Mouse (Mus musculus) megakaryocyte, adult 5-6 weeks (primary cell): ENCODE measurements around the gene Rps18. TPM values are rescaled to one million over a fixed set of nuclear protein-coding genes. Genes with fewer than 3 reads are reported as not detected.
"Not testable (repeated sequence)": the region's sequence is repeated elsewhere in the genome, so short reads cannot be mapped to it uniquely, and the experiment has no call there.

Experiments
- ATAC-seq: 2 replicates; pipeline ENCODE4 v1.8.0; 2016; ENCODE audit warnings: mild to moderate bottlenecking, inconsistent platforms; ENCODE audit not compliant: poor library complexity, severe bottlenecking
- total RNA-seq, 2 experiments: library from RNA; stranded (forward) in 1 of 2; stranded (reverse) in 1 of 2; fragments of 153-499, 151-499 nt in 1 of 2; fragments of 221-1000, 200-1000 nt in 1 of 2; gene quantifications; 2 replicates each; pipeline versions ENCODE4 v1.2.3 to v1.2.4; 2015 to 2017

The Rps18 gene
- total RNA-seq, 2 experiments from 2014 or later, result 801 to 2,016 TPM

- ATAC-seq, result no peak
These were observed 13.6 kb upstream of the Rps18 start for GRCm38 (mm10) chr17:33969394-33969793.

GRCm38 (mm10) chr17:33968927-33969326 lies 13.1 kb upstream of the Rps18 start:
- ATAC-seq, result peak; percentile 23; the same call in 1 of the 2 replicates

GRCm38 (mm10) chr17:33968489-33968888 lies 12.7 kb upstream of the Rps18 start:
- peak; percentile 99 for ATAC-seq

GRCm38 (mm10) chr17:33965846-33966550 lies 10.2 kb upstream of the Rps18 start:
- no peak for ATAC-seq

- ATAC-seq, result no peak
These were observed 9.5 kb upstream of the Rps18 start for GRCm38 (mm10) chr17:33965082-33965845.

- ATAC-seq, result no peak
These were observed 7.1 kb upstream of the Rps18 start for GRCm38 (mm10) chr17:33962876-33963275.

GRCm38 (mm10) chr17:33959948-33960347 lies 4.1 kb upstream of the Rps18 start:
- ATAC-seq, result no peak

GRCm38 (mm10) chr17:33959135-33959534 lies 3.3 kb upstream of the Rps18 start:
- ATAC-seq, result no peak

GRCm38 (mm10) chr17:33958451-33958850 lies 2.6 kb upstream of the Rps18 start:
- no peak for ATAC-seq

- no peak for ATAC-seq
These were observed 1.7 kb upstream of the Rps18 start for GRCm38 (mm10) chr17:33957493-33957892.

GRCm38 (mm10) chr17:33956336-33956735 lies 535 bp upstream of the Rps18 start:
- no peak for ATAC-seq

- no peak for ATAC-seq
These were observed 901 bp downstream of the Rps18 start for GRCm38 (mm10) chr17:33954646-33955554.

GRCm38 (mm10) chr17:33953961-33954565 lies 1.7 kb downstream of the Rps18 start:
- ATAC-seq, result no peak

- ATAC-seq, result no peak
These were observed 2.5 kb downstream of the Rps18 start for GRCm38 (mm10) chr17:33953310-33953709.

- no peak for ATAC-seq
These were observed 2.9 kb downstream of the Rps18 start for GRCm38 (mm10) chr17:33952879-33953278.

GRCm38 (mm10) chr17:33952015-33952414 lies 3.8 kb downstream of the Rps18 start:
- ATAC-seq, result not testable (repeated sequence)

GRCm38 (mm10) chr17:33951021-33951946 lies 4.5 kb downstream of the Rps18 start, which contains the start of gene B3galt4:
Gene B3galt4 (minus strand): TSS chr17:33951488.
- peak; percentile 64 for ATAC-seq

GRCm38 (mm10) chr17:33950131-33950625 lies 5.6 kb downstream of the Rps18 start:
- no peak for ATAC-seq

GRCm38 (mm10) chr17:33948905-33949537 lies 6.8 kb downstream of the Rps18 start:
- no peak for ATAC-seq
